Mouse (Mus musculus): ENCODE results near the gene Spcs2.

DNA sequence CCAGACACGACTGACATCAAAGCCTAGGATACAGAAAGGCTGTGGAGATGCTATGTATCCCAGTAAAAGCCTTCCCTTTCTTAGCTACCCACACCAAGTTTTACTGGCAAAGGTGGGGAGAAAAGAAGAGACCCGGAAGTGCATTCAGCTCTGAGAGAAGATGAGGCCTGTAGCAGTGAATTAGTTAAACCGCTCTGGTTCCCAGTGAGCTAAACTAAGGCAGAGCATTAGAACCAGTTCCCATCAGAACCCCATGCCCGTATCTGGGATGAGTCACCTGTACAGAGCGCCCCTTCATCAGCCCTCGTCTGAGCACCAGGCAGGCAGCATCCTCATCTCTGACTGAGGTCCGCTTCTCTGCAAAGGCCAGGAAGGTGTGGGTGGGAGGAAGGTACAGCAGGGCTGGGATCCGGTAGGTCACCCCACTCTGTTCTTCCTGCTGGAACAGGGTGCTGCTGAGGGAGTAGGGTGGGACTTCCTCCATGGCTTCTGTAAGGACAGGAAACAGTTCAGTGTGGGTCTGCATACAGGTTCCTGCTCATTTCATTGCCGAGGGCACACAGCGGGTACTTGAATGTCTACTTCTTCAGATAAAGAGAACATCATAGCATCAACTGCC, 40.1 kb downstream of the Spcs2 start:
- TF ChIP-seq POLR2A (IDR thresholded peaks at IDR 0.05; ENCODE audit: control insufficient read depth, extremely low read depth, insufficient read depth, low read length, poor library complexity) (no peak), CTCF (IDR thresholded peaks at IDR 0.05; ENCODE audit: borderline replicate concordance, control insufficient read depth, extremely low read depth, insufficient read depth, low read length, poor library complexity) (no peak)
